Mouse (Mus musculus): ENCODE data around the gene Ints11. TPM values are rescaled to one million over a fixed set of nuclear protein-coding genes. Genes with fewer than 3 reads are reported as not detected.

The Ints11 gene
- 60.0 and 67.2 TPM in 2 replicates for polyA plus RNA-seq (2012; rRNA removed)

DNA sequence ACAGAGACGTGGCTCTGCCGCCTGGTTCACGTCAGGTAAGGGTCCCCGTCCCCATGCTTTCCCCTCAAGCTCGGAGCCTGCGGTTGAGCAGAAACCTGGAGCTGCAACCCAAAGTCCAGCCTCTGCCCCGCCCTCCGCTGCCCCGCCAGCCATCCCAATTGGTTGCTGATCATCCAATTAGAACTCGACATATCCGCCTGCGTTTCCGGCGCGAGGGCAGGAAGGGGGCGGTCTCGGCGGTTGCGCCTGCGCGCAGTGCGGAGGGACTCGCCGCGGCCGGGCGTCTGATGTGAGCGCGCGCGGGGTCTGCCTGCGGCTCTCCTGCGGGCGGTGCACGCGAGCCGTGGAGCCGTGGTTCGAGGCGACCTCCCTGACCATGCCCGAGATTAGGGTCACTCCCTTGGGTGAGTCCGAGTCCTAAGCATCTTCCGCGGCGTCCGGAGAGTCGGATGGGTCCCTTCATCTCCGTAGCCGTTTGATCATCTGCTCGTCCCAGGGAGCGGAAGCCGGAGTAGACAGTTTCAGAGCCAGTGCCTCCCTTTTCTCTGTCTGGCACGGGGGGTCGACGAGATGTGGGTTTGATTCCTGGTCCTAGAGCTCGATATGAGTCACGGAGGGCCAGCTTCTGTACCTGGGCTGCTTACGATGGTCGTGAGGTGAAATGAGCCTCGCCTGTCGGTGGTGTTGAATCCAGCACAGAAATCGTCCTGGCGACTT, at the start of gene Ints11, which contains the start of gene Cptp:
TSS of gene Ints11 (plus strand) at position 230 of the 717 bp plus-strand sequence.
TSS of gene Cptp (minus strand) at position 124 of the 717 bp plus-strand sequence.

DNA sequence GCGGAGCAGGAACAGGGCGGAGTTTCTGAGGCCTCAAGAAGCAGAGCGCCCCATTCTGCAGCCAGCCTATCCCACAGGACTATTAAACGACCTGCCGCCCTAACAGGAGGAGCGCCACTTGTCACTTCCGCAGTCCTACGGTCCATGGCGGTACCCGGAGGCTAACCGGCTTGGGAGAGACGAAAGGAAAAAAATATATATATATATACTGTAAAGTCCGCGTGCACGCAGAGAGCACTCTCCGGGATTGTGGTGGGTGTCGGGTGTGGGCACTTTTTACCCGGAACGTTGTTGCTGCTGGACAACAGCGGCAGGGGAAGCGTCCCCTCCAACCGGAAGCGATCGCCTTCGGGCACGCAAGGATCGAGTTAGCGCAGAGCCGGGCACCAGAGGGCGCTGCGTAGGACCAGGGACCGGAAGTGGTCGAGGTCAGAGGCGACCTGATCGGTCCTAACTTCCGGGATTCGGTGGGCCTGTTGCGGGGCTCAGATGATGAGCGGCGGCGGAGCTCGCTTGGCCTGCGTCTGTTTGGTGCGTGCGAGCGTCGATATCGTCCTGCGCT, 38.1 kb upstream of the Ints11 start, which contains the start of gene Aurkaip1:
TSS of gene Aurkaip1 (plus strand) at position 68 of the 562 bp plus-strand sequence.

DNA sequence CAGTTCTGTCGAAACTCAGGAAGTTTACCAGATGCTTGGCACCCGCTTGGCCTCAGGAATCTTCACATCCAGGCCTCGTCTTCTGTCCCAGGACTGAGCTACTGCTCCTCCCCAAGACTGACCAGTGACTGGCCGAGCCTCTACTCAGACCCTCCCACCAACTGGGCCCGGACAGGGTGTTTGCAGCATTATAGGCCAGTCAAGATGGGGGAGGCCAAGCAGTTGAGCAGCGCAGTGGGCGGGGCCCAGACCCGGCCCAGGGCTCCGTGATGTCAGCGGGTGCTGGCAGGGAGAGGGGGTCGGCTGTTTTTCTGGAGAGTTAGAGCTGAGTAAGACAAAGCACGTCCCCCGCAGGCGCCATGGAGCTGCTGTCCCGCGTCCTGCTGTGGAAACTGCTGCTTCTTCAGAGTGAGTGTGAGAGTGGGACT, 29.8 kb upstream of the Ints11 start, which contains the start of gene Mxra8:
TSS of gene Mxra8 (plus strand) at position 198 of the 428 bp plus-strand sequence.

DNA sequence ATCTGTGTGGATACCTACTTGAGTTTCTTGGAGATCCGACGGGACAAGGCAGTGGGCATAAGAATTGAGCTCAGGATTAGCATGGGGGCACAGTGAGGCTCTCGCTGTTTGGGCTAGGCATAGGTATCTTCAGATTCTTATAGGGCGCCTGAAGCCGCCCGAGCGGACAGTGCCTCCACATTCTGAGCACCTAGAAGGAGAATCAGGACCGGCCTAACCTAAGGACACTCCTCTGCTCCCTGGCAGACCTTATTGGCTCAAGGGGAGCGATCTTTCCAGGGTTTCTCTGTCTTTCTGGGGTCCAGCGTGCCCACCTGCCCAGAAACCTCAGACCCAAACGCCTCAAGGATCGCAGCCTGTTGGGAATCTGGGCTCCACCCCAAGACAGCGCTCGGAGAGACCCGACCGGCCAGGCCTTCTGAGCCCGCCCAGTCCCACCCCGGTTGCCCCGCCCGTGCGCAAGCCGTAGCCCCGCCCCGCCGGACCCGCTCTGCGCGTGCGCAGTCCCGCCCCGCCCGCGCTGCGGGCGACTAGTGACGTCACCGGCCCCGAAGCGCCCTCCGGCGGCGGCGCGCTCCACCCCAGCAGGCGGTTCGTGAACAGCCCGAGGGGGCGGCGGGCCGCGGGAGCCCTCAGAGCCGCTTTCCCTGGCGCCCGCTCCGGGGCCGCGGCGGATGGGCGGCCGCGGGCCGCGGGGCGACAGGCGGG, 22.3 kb upstream of the Ints11 start, which contains the start of gene Dvl1:
TSS of gene Dvl1 (plus strand) at position 532 of the 708 bp plus-strand sequence.

DNA sequence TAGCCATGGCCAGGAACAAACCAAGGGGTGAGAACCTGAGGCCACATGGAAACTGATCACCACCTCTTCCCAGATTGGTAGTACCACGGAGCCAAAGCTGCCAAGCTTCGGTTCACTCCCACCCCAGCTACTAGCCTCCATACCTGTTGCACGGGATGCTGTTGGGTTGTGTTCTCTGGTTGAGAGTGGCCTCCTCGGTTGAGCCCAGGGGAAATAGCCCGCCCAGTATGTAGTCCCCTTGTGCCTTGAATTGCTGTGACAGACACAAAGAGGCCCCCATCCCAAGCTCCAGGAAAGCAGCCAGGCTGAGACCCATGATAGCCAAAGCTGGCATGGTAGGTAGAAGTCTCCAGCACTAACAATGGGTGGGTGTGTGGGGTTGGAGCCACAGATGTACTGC, 6.3 kb upstream of the Ints11 start, which contains the start of gene Tas1r3:
TSS of gene Tas1r3 (minus strand) at position 362 of the 400 bp plus-strand sequence.

DNA sequence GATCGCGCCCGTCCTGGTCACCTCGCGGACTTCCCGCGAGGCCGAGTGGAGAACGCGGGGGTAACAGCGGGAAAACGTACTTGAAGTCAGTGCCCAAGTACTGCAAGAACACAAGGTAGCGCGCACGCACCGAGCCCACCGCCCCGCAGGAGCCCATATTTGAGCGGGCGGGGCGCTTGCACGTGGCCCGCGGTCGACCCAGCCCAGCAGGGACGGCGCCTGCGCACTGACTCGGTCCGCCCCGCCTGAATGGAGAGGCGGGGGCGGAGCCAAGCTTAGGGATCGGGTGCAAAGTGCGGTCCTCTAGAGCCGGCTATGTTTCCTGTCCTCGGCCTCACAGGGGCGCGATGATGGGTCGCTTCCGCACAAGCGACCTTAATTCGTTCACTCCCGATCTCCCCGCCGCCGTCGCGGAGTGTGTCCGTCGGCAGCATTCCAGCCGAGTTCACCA, 22.2 kb downstream of the Ints11 start, which contains the start of the genes Pusl1 and Acap3:
TSS of gene Pusl1 (minus strand) at position 231 of the 451 bp plus-strand sequence.
TSS of gene Acap3 (plus strand) at position 272 of the 451 bp plus-strand sequence.

Other genes starting within 250 kb of the Ints11 start
- 71.0 and 114 TPM in 2 replicates for gene Cdk11b, start 244.7 kb upstream of the Ints11 start, polyA plus RNA-seq (2012; rRNA removed)
- gene Gm10563, start 224.1 kb upstream of the Ints11 start, polyA plus RNA-seq (2012; rRNA removed), result not detected in 2 replicates
- 7.0 and 14.2 TPM in 2 replicates for gene Mmp23, start 216.2 kb upstream of the Ints11 start, polyA plus RNA-seq (2012; rRNA removed)
- 42.1 and 53.8 TPM in 2 replicates for gene Mib2, start 200.3 kb upstream of the Ints11 start, polyA plus RNA-seq (2012; rRNA removed)
- gene Fndc10, start 175.2 kb upstream of the Ints11 start, polyA plus RNA-seq (2012; rRNA removed), result 8.0 and 11.4 TPM in 2 replicates
- gene Ssu72, start 164.7 kb upstream of the Ints11 start, polyA plus RNA-seq (2012; rRNA removed), result 96.3 and 117 TPM in 2 replicates
- gene Tmem240, start 134.7 kb upstream of the Ints11 start, polyA plus RNA-seq (2012; rRNA removed), result 3.4 and 3.6 TPM in 2 replicates
- 89.8 and 102 TPM in 2 replicates for gene Atad3a, start 108.5 kb upstream of the Ints11 start, polyA plus RNA-seq (2012; rRNA removed)
- 6.9 and 7.5 TPM in 2 replicates for gene Vwa1, start 94.8 kb upstream of the Ints11 start, polyA plus RNA-seq (2012; rRNA removed)
- gene Tmem88b, start 83.7 kb upstream of the Ints11 start, polyA plus RNA-seq (2012; rRNA removed), result 0.50 and 0.83 TPM in 2 replicates
- not detected in 2 replicates for gene Ankrd65, start 79.1 kb upstream of the Ints11 start, polyA plus RNA-seq (2012; rRNA removed)
- gene Mrpl20, start 66.7 kb upstream of the Ints11 start, polyA plus RNA-seq (2012; rRNA removed), result 69.9 and 120 TPM in 2 replicates
- gene Ccnl2, start 57.1 kb upstream of the Ints11 start, polyA plus RNA-seq (2012; rRNA removed), result 225 and 230 TPM in 2 replicates
- 126 and 135 TPM in 2 replicates for gene Aurkaip1, start 38.3 kb upstream of the Ints11 start, polyA plus RNA-seq (2012; rRNA removed)
- 53.6 and 63.9 TPM in 2 replicates for gene Mxra8, start 29.9 kb upstream of the Ints11 start, polyA plus RNA-seq (2012; rRNA removed)
- gene Dvl1, start 22.1 kb upstream of the Ints11 start, polyA plus RNA-seq (2012; rRNA removed), result 61.8 and 67.7 TPM in 2 replicates
- 0.34 and 0.48 TPM in 2 replicates for gene Tas1r3, start 6.2 kb upstream of the Ints11 start, polyA plus RNA-seq (2012; rRNA removed)
- 8.5 and 16.8 TPM in 2 replicates for gene Cptp, start 106 bp upstream of the Ints11 start, polyA plus RNA-seq (2012; rRNA removed)
- gene Pusl1, start 22.2 kb downstream of the Ints11 start, polyA plus RNA-seq (2012; rRNA removed), result 58.7 and 62.5 TPM in 2 replicates
- gene Acap3, start 22.3 kb downstream of the Ints11 start, polyA plus RNA-seq (2012; rRNA removed), result 44.4 and 50.6 TPM in 2 replicates
- 112 and 120 TPM in 2 replicates for gene Ube2j2, start 74.3 kb downstream of the Ints11 start, polyA plus RNA-seq (2012; rRNA removed)
- gene C1qtnf12, start 92.8 kb downstream of the Ints11 start, polyA plus RNA-seq (2012; rRNA removed), result 14.8 and 17.7 TPM in 2 replicates
- gene B3galt6, start 123.1 kb downstream of the Ints11 start, polyA plus RNA-seq (2012; rRNA removed), result 8.5 and 10.3 TPM in 2 replicates
- 76.6 and 90.7 TPM in 2 replicates for gene Sdf4, start 123.3 kb downstream of the Ints11 start, polyA plus RNA-seq (2012; rRNA removed)
- gene Tnfrsf4, start 144.3 kb downstream of the Ints11 start, polyA plus RNA-seq (2012; rRNA removed), result 4.2 and 4.4 TPM in 2 replicates
- gene Tnfrsf18, start 156.6 kb downstream of the Ints11 start, polyA plus RNA-seq (2012; rRNA removed), result 0.06 and 0.16 TPM in 2 replicates
- gene Ttll10, start 189.9 kb downstream of the Ints11 start, polyA plus RNA-seq (2012; rRNA removed), result 0.24 and 0.45 TPM in 2 replicates
- 58.0 and 88.7 TPM in 2 replicates for gene 9430015G10Rik, start 240.4 kb downstream of the Ints11 start, polyA plus RNA-seq (2012; rRNA removed)